In the genomic region with DNA sequence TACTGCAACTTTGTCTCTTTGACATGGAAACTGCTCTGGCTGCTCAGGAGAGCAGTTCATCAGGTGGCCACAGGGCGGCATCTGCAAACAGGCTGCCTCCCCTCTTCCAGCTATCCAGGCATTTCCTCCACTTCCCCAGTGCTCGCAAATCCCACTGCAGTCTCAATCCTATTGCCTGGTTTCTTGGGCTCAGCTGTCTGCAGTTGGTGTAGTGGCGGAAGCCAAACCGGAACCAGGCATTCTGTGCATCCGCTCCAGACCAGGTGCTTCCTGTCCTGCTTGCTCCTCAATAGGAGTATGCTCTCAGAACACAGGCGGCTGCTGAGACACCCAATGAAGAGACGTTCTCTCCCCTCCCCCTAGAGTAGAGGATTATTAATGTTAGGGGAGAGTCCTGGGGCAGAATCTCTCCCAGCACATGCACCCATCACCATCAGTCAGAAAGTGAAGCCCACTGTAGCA, we compare ENCODE assay signal across 8 mouse cellular contexts. TPM values are rescaled to one million over a fixed set of nuclear protein-coding genes. Genes with fewer than 3 reads are reported as not detected.
DNase-seq lines count a peak whose midpoint lies in the region; ATAC-seq and TF ChIP-seq lines count a peak whose summit lies in the region.
"Had no signal": no experiment of that assay in that cellular context is flagged by ENCODE, and none has a peak within 500 bp of the region (broad histone marks: within the 10 kb centered on the region; RNA-seq: fewer than 3 reads in every experiment).

No protein-coding gene starts in this region.

- peaks cover 47% of the 10 kb centered on the region for H3K36me3 ChIP-seq in heart, embryonic 14.5 days (ENCODE audit: control insufficient read depth, insufficient read depth, low read length)
- peaks cover 41% of the 10 kb centered on the region for H3K36me3 ChIP-seq in lung, embryonic 14.5 days (ENCODE audit: insufficient read depth)
- peaks cover 26% of the 10 kb centered on the region for H3K36me3 ChIP-seq in small intestine, adult 2 months (ENCODE audit: control insufficient read depth, insufficient read depth, low read length)

- ATAC-seq in CD4-positive, CD25-positive, alpha-beta regulatory T cell, adult 4 months: peak; percentile 38
- ATAC-seq in erythroblast, adult 5-6 weeks (replicated peaks; ENCODE audit: low FRiP score, poor library complexity, severe bottlenecking): peak; percentile 38
- peak; percentile 52 for ATAC-seq in heart, embryonic 14.5 days (ENCODE audit: insufficient number of reproducible peaks, insufficient read depth, low FRiP score, low read depth)
- peak; percentile 22; the same call in 1 of the 2 replicates for ATAC-seq in lung, embryonic 14.5 days (ENCODE audit: insufficient read depth)

- H3K4me2 ChIP-seq in heart, embryonic 14.5 days (ENCODE audit: low read length): peak overlapping the region; percentile 32; the same call in 1 of the 2 replicates
- H3K4me2 ChIP-seq in lung, embryonic 14.5 days: 0 out of 2 replicates have a peak overlapping the region, but pooled peaks have one; percentile 10

- peaks cover 10 to 26% of the 10 kb centered on the region in 2 experiments; a peak in 3 of 4 replicates for H3K4me1 ChIP-seq in heart, embryonic 14.5 days (ENCODE audit: control insufficient read depth in 2 of 2, insufficient read depth in 2 of 2, low read length in 2 of 2)
- H3K4me1 ChIP-seq in lung, embryonic 14.5 days (ENCODE audit: insufficient read depth): no peaks in the 10 kb centered on the region; the same call in 1 of the 2 replicates
- H3K4me1 ChIP-seq in small intestine, adult 2 months (ENCODE audit: control insufficient read depth, insufficient read depth, insufficient read length, low read length): peaks cover 12% of the 10 kb centered on the region; the same call in 1 of the 2 replicates

- no peak overlapping the region for H3K9ac ChIP-seq in heart, embryonic 14.5 days (ENCODE audit: low read length)
- no peak overlapping the region for H3K9ac ChIP-seq in lung, embryonic 14.5 days

- H3K4me3 ChIP-seq in heart, embryonic 14.5 days (ENCODE audit: control insufficient read depth in 1 of 2, insufficient read depth in 1 of 2, low read depth in 1 of 2, low read length in 2 of 2): no peak overlapping the region
- H3K4me3 ChIP-seq in lung, embryonic 14.5 days (ENCODE audit: low read depth, low read length): no peak overlapping the region
- no peak overlapping the region for H3K4me3 ChIP-seq in small intestine, adult 2 months (ENCODE audit: low read depth, low read length)

- peak; percentile 82 for TF ChIP-seq CTCF in lung, embryonic 14.5 days (IDR thresholded peaks at IDR 0.05; ENCODE audit: low read depth)
- peak; percentile 73; the same call in 1 of the 2 replicates for TF ChIP-seq CTCF in small intestine, adult 2 months (IDR thresholded peaks at IDR 0.05; ENCODE audit: extremely low read depth, insufficient read length, insufficient replicate concordance, low read depth, low read length)

- H3K9me3 ChIP-seq in heart, embryonic 14.5 days (ENCODE audit: control insufficient read depth, low read length): no peaks in the 10 kb centered on the region
- H3K9me3 ChIP-seq in lung, embryonic 14.5 days (ENCODE audit: low read depth, low read length): no peaks in the 10 kb centered on the region

- peaks cover 26% of the 10 kb centered on the region for H3K27me3 ChIP-seq in heart, embryonic 14.5 days (ENCODE audit: control insufficient read depth, insufficient read depth, low read length)
- H3K27me3 ChIP-seq in lung, embryonic 14.5 days (ENCODE audit: insufficient read depth, low read length): peaks cover 24% of the 10 kb centered on the region
- peaks cover 5% of the 10 kb centered on the region; the same call in 1 of the 2 replicates for H3K27me3 ChIP-seq in small intestine, adult 2 months (ENCODE audit: control insufficient read depth, insufficient read depth, low read length)

- TF ChIP-seq POLR2A in small intestine, adult 2 months (IDR thresholded peaks at IDR 0.05; ENCODE audit: low read depth, low read length): no peak

- H3K27ac ChIP-seq in heart, embryonic 14.5 days (replicated peaks in 1 of 2; ENCODE audit: control insufficient read depth in 1 of 2, insufficient read depth in 1 of 2, low read depth in 2 of 2, low read length in 2 of 2): peak overlapping the region; percentile 63 to 85
- peak overlapping the region; percentile 75 for H3K27ac ChIP-seq in lung, embryonic 14.5 days (ENCODE audit: low read depth)
- peak overlapping the region; percentile 31; the same call in 1 of the 2 replicates for H3K27ac ChIP-seq in small intestine, adult 2 months (ENCODE audit: insufficient read depth, low read depth, low read length)

- DNase-seq in ZHBTc4 (ENCODE audit: low read depth, low spot score): peak; percentile 87
- peak; percentile 83 for DNase-seq in kidney, postnatal 10 days
- peak; percentile 82 for DNase-seq in lung, embryonic 14.5 days

- 54% methylated on average over 7 of the region's 7 CpGs for WGBS in heart, embryonic 14.5 days
- WGBS in lung, embryonic 14.5 days: 56% methylated on average over 7 of the region's 7 CpGs
- 61% methylated on average over 7 of the region's 7 CpGs for WGBS in small intestine, adult 2 months

RNA-seq across cellular contexts. Expression of a gene that starts 1.4 kb away (rescaled TPM):
- 1 to 10 TPM; 2.0 to 2.6 TPM for polyA plus RNA-seq in CD4-positive, CD25-positive, alpha-beta regulatory T cell, adult 4 months (2017; shearing (Covaris generic))
- 37.4 and 40.3 TPM in 2 replicates for total RNA-seq in erythroblast, adult 5-6 weeks (2015; ENCODE audit: low replicate concordance)
- total RNA-seq in erythroblast, adult 5-6 weeks (2017; ENCODE audit: low replicate concordance): 43.1 and 44.2 TPM in 2 replicates
- 12.1 and 13.7 TPM in 2 replicates for polyA plus RNA-seq in heart, embryonic 14.5 days (2014; fragmentation: Nextera tagmentation; extraction: Ambion mirVana)
- polyA plus RNA-seq in lung, embryonic 14.5 days (2014; fragmentation: Nextera tagmentation; extraction: Ambion mirVana): 12.0 and 12.5 TPM in 2 replicates
- 4.2 and 8.2 TPM in 2 replicates for polyA plus RNA-seq in small intestine, adult 2 months (2012; rRNA removed)

RNA-seq across cellular contexts. Expression of a gene that starts 12.2 kb away (rescaled TPM):
- polyA plus RNA-seq in CD4-positive, CD25-positive, alpha-beta regulatory T cell, adult 4 months (2017; shearing (Covaris generic)): 1 to 10 TPM; 8.1 to 9.1 TPM
- 12.7 and 19.9 TPM in 2 replicates for total RNA-seq in erythroblast, adult 5-6 weeks (2015; ENCODE audit: low replicate concordance)
- total RNA-seq in erythroblast, adult 5-6 weeks (2017; ENCODE audit: low replicate concordance): 8.2 and 13.1 TPM in 2 replicates
- polyA plus RNA-seq in heart, embryonic 14.5 days (2014; fragmentation: Nextera tagmentation; extraction: Ambion mirVana): 15.1 and 17.4 TPM in 2 replicates
- 29.8 and 33.8 TPM in 2 replicates for polyA plus RNA-seq in lung, embryonic 14.5 days (2014; fragmentation: Nextera tagmentation; extraction: Ambion mirVana)
- polyA plus RNA-seq in small intestine, adult 2 months (2012; rRNA removed): 57.2 and 104 TPM in 2 replicates

RNA-seq across cellular contexts. Expression of a gene that starts 13.8 kb away (rescaled TPM):
- 10 to 100 TPM; 45.0 to 60.3 TPM for polyA plus RNA-seq in CD4-positive, CD25-positive, alpha-beta regulatory T cell, adult 4 months (2017; shearing (Covaris generic))
- 9.8 and 16.9 TPM in 2 replicates for total RNA-seq in erythroblast, adult 5-6 weeks (2015; ENCODE audit: low replicate concordance)
- total RNA-seq in erythroblast, adult 5-6 weeks (2017; ENCODE audit: low replicate concordance): 18.3 and 21.5 TPM in 2 replicates
- polyA plus RNA-seq in heart, embryonic 14.5 days (2014; fragmentation: Nextera tagmentation; extraction: Ambion mirVana): 46.1 and 50.0 TPM in 2 replicates
- polyA plus RNA-seq in lung, embryonic 14.5 days (2014; fragmentation: Nextera tagmentation; extraction: Ambion mirVana): 66.1 and 68.6 TPM in 2 replicates
- polyA plus RNA-seq in small intestine, adult 2 months (2012; rRNA removed): 38.3 and 55.2 TPM in 2 replicates

RNA-seq across cellular contexts. Expression of a gene that starts 22.9 kb away (rescaled TPM):
- polyA plus RNA-seq in CD4-positive, CD25-positive, alpha-beta regulatory T cell, adult 4 months (2017; shearing (Covaris generic)): 10 to 100 TPM; 24.3 to 28.6 TPM
- 7.9 and 18.1 TPM in 2 replicates for total RNA-seq in erythroblast, adult 5-6 weeks (2015; ENCODE audit: low replicate concordance)
- 3.6 and 12.9 TPM in 2 replicates for total RNA-seq in erythroblast, adult 5-6 weeks (2017; ENCODE audit: low replicate concordance)
- polyA plus RNA-seq in heart, embryonic 14.5 days (2014; fragmentation: Nextera tagmentation; extraction: Ambion mirVana): 5.2 and 5.9 TPM in 2 replicates
- 2.7 and 2.8 TPM in 2 replicates for polyA plus RNA-seq in lung, embryonic 14.5 days (2014; fragmentation: Nextera tagmentation; extraction: Ambion mirVana)
- polyA plus RNA-seq in small intestine, adult 2 months (2012; rRNA removed): 0.30 TPM in 2 replicates
- total RNA-seq: layer of hippocampus, postnatal 36 days had no signal

RNA-seq across cellular contexts. Expression of a gene that starts 37.2 kb away (rescaled TPM):
- polyA plus RNA-seq in CD4-positive, CD25-positive, alpha-beta regulatory T cell, adult 4 months (2017; shearing (Covaris generic)): 10 to 100 TPM; 39.5 to 42.6 TPM
- total RNA-seq in erythroblast, adult 5-6 weeks (2015; ENCODE audit: low replicate concordance): 17.8 and 22.9 TPM in 2 replicates
- total RNA-seq in erythroblast, adult 5-6 weeks (2017; ENCODE audit: low replicate concordance): 9.2 and 14.8 TPM in 2 replicates
- 36.4 and 43.8 TPM in 2 replicates for polyA plus RNA-seq in heart, embryonic 14.5 days (2014; fragmentation: Nextera tagmentation; extraction: Ambion mirVana)
- 81.7 and 83.8 TPM in 2 replicates for polyA plus RNA-seq in lung, embryonic 14.5 days (2014; fragmentation: Nextera tagmentation; extraction: Ambion mirVana)
- 37.0 and 72.7 TPM in 2 replicates for polyA plus RNA-seq in small intestine, adult 2 months (2012; rRNA removed)
